Mouse (Mus musculus): Measurements from ENCODE around the gene Olfr1137.

Gene Olfr1137

DNA sequence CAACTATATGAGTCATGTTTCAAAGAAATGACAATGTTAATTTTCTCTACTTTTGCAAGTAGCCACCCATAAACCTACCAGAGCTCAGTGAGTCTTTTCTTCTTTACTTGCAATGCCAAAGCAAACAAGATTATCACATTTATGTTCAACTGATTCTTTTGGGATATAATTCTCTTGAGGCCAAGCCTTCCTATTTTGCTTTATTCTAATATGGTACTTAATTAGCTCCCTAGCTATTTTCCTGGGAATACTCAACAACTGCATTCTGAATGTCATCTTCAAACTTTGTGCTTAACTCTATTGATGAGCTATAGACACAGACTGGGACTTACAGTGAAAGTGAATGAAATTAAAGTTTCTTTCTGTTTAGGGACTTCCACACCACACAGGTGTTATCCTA lies at the start of gene Olfr1137:
Olfr1137 (minus strand) TSS at position 101 of the 400 bp plus-strand sequence.
- DNase-seq: no peak

DNA sequence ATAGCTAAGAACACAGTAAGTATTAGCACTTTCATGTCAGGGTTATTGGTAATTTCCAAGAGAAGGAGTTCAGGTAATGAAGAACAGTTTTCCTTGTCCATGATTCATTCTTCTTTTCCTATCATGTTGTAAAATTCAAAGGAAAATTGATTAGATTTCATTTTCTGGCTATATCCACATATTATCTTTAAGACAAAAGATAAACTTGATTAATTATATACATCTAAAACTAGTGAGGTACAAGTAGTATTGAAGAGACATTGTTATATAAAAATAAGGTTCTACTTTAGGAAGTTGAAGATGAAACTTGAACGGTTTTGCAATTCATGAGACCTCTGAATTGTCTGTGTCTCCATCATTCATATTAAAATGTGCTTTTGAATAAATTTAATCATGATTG lies 40.9 kb upstream of the Olfr1137 start, which contains the start of gene Olfr1141:
Olfr1141 (minus strand) TSS at position 101 of the 400 bp plus-strand sequence.
- no peak for DNase-seq

DNA sequence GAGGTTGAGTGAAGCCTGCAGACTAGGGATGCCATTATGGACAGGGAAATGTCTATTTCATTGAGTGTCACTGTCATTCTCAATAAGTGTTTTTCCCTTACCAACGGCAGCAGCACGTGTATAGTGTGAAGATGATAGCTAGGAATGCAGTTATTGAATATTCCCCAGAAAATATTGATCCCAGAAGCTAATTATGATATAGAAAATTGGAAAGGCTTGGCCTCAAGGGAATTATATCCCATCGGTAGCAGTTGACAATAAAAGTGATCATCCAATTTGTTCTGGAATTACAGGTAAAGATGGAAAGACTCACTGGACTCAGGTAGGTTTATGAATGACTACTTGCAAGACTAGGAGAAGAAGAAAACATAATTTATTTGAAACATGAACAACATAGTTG lies 30.5 kb upstream of the Olfr1137 start, which contains the start of gene Olfr1140:
Olfr1140 (plus strand) TSS at position 301 of the 400 bp plus-strand sequence.
- no peak for DNase-seq

DNA sequence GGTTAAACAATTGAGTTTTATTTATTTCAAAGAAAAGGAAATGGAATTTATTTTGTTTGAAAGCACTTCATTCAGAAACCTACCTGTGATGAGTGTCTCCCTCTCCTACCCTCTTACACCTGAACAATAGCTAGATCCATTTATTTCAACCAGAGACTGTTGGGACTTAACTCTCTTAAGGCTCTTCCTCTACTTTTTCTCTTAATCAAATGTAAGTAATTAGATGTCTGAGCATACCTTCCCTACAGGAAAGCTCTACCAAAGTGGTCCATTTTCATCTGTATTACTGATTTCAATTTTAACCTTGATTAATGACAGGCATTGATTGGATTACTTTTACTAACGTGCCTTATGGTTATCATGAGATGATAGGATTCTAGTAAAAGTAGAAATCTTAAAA lies 26.9 kb upstream of the Olfr1137 start, which contains the start of gene Olfr1138:
Olfr1138 (minus strand) TSS at position 101 of the 400 bp plus-strand sequence.
- DNase-seq: no peak

DNA sequence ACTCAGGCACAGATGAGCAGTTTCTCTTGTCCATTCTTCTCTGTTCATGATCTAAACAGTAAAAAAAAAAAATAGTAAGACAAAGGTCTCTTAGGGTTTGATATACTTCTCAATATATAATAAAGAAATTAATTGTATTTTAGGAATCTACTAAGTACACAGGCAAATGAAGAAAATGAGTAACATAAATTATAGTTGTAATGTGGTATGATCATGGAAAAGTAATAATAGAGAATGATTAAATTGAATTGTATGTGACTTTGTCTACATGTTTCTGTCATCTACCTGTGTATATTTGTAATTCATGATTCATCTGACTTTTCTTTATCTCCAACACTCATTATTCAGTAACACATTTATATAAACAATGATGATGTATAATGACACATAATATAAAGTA lies 19.1 kb downstream of the Olfr1137 start, which contains the start of gene Olfr1136:
Olfr1136 (minus strand) TSS at position 101 of the 400 bp plus-strand sequence.
- no peak for DNase-seq

DNA sequence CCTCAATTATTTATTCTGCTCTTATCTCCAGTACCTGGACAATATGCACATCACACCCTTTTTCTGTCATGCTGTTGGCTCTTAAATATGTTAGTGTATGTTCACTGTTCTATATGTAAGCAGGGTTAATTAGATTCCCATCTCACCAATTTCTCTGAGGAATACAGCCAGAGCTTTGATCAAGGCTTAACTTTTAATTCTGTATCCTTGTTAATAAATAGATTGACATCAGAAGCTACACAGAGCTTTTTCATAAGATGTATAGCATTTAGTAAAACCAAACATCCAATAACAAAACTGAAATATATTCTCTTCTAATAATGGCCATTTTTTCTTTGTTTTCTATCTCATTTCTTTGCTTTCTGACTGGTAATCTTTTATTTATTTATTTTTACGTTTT lies 39.4 kb downstream of the Olfr1137 start, which contains the start of gene Olfr1135:
Olfr1135 (minus strand) TSS at position 101 of the 400 bp plus-strand sequence.
- DNase-seq: no peak
